8 mouse cellular contexts compared by ENCODE assay signal in genomic region chr14:21982096-21982591, GRCm38 (mm10). TPM values are rescaled to one million over a fixed set of nuclear protein-coding genes. Genes with fewer than 3 reads are reported as not detected.
DNase-seq lines count a peak whose midpoint lies in the region; ATAC-seq and TF ChIP-seq lines count a peak whose summit lies in the region.

No protein-coding gene starts in this region.

- 34% methylated on average over 14 of the region's 14 CpGs for WGBS in kidney, adult 2 months
- WGBS in embryonic facial prominence, embryonic 13.5 days: 18% methylated on average over 14 of the region's 14 CpGs
- WGBS in hindbrain, embryonic 12.5 days: 12% methylated on average over 14 of the region's 14 CpGs

- no peaks in the 10 kb centered on the region for H3K27me3 ChIP-seq in kidney, adult 2 months (replicated peaks; ENCODE audit: control insufficient read depth, insufficient read depth, low read length)
- H3K27me3 ChIP-seq in embryonic facial prominence, embryonic 13.5 days: peaks cover 18% of the 10 kb centered on the region
- H3K27me3 ChIP-seq in hindbrain, embryonic 12.5 days: peaks cover 28% of the 10 kb centered on the region; the same call in 1 of the 2 replicates

- no peaks in the 10 kb centered on the region for H3K9me3 ChIP-seq in embryonic facial prominence, embryonic 13.5 days
- no peaks in the 10 kb centered on the region for H3K9me3 ChIP-seq in hindbrain, embryonic 12.5 days (replicated peaks)

- peak overlapping the region; percentile 77 for H3K4me2 ChIP-seq in embryonic facial prominence, embryonic 13.5 days
- H3K4me2 ChIP-seq in hindbrain, embryonic 12.5 days (replicated peaks): peak overlapping the region; percentile 75

- no peak for DNase-seq in kidney, adult 2 months
- no peak for DNase-seq in kidney, adult 9 months
- peak; percentile 44 for DNase-seq in lung, postnatal 14 days
- no peak for DNase-seq in spleen, adult 18-20 months
- no peak for DNase-seq in MN1 (ENCODE audit: low spot score)

- H3K9ac ChIP-seq in embryonic facial prominence, embryonic 13.5 days: peak overlapping the region; percentile 82
- peak overlapping the region; percentile 83 for H3K9ac ChIP-seq in hindbrain, embryonic 12.5 days

- H3K4me3 ChIP-seq in kidney, adult 2 months (ENCODE audit: insufficient read depth, low read depth, low read length): peak overlapping the region; percentile 70
- H3K4me3 ChIP-seq in embryonic facial prominence, embryonic 13.5 days: peak overlapping the region; percentile 49
- peak overlapping the region; percentile 43 for H3K4me3 ChIP-seq in hindbrain, embryonic 12.5 days

- H3K27ac ChIP-seq in kidney, adult 2 months (ENCODE audit: insufficient read depth, low read depth, low read length): peak overlapping the region; percentile 91
- peak overlapping the region; percentile 88 for H3K27ac ChIP-seq in embryonic facial prominence, embryonic 13.5 days
- peak overlapping the region; percentile 87 for H3K27ac ChIP-seq in hindbrain, embryonic 12.5 days

- no peak for TF ChIP-seq CTCF in kidney, adult 2 months (conservative IDR thresholded peaks at IDR 0.05; ENCODE audit: insufficient read depth, insufficient read length, low read depth, low read length)

- TF ChIP-seq POLR2A in kidney, adult 2 months (IDR thresholded peaks at IDR 0.05; ENCODE audit: low read depth, low read length): no peak

- peaks cover 16% of the 10 kb centered on the region for H3K36me3 ChIP-seq in kidney, adult 2 months (ENCODE audit: control insufficient read depth, insufficient read depth, low read length)
- peaks cover 14% of the 10 kb centered on the region for H3K36me3 ChIP-seq in embryonic facial prominence, embryonic 13.5 days
- H3K36me3 ChIP-seq in hindbrain, embryonic 12.5 days: peaks cover 12% of the 10 kb centered on the region

- H3K4me1 ChIP-seq in kidney, adult 2 months (ENCODE audit: control insufficient read depth, insufficient read depth, low read length): no peaks in the 10 kb centered on the region
- peaks cover 22% of the 10 kb centered on the region for H3K4me1 ChIP-seq in embryonic facial prominence, embryonic 13.5 days
- peaks cover 36% of the 10 kb centered on the region for H3K4me1 ChIP-seq in hindbrain, embryonic 12.5 days

- ATAC-seq in embryonic facial prominence, embryonic 13.5 days (ENCODE audit: insufficient number of reproducible peaks, insufficient read depth, low FRiP score, low TSS enrichment, low read depth): no peak
- no peak for ATAC-seq in hindbrain, embryonic 12.5 days (ENCODE audit: low FRiP score)
- ATAC-seq in megakaryocyte progenitor cell, adult 5-6 weeks (replicated peaks; ENCODE audit: poor library complexity): no peak

RNA-seq across cellular contexts. Expression of gene Zfp503, which starts 7.3 kb away (rescaled TPM):
- 56.9 and 85.8 TPM in 2 replicates for polyA plus RNA-seq in kidney, adult 2 months (2012; rRNA removed)
- 25.9 and 30.5 TPM in 2 replicates for polyA plus RNA-seq in embryonic facial prominence, embryonic 13.5 days (2015; fragmentation: Nextera tagmentation; extraction: Ambion mirVana)
- 39.0 and 45.6 TPM in 2 replicates for polyA plus RNA-seq in hindbrain, embryonic 12.5 days (2016; fragmentation: Nextera tagmentation; extraction: Ambion mirVana)
- 0.30 and 0.44 TPM in 2 replicates for total RNA-seq in megakaryocyte progenitor cell, adult 5-6 weeks (2015)
- total RNA-seq in megakaryocyte progenitor cell, adult 5-6 weeks (2017): 0.03 and 0.12 TPM in 2 replicates

RNA-seq across cellular contexts. Expression of gene Lrmda, which starts 37.4 kb away (rescaled TPM):
- 3.3 TPM in 2 replicates for polyA plus RNA-seq in kidney, adult 2 months (2012; rRNA removed)
- polyA plus RNA-seq in embryonic facial prominence, embryonic 13.5 days (2015; fragmentation: Nextera tagmentation; extraction: Ambion mirVana): 0.52 and 1.2 TPM in 2 replicates
- 0.53 and 0.83 TPM in 2 replicates for polyA plus RNA-seq in hindbrain, embryonic 12.5 days (2016; fragmentation: Nextera tagmentation; extraction: Ambion mirVana)
- 25.9 and 27.0 TPM in 2 replicates for total RNA-seq in megakaryocyte progenitor cell, adult 5-6 weeks (2015)
- 14.6 and 20.9 TPM in 2 replicates for total RNA-seq in megakaryocyte progenitor cell, adult 5-6 weeks (2017)
